Mouse (Mus musculus) T-helper 2 cell (primary cell): ENCODE results near the gene Rhobtb1.

Experiments used
- in situ Hi-C: fragments of 300-600 bp; cut with MboI, MseI; formaldehyde crosslinking; loops from one replicate; pipeline ENCODE4 v1.15.1; 2025; ENCODE audit warnings: high pct_unique_total_duplicates

Rhobtb1 gene

DNA sequence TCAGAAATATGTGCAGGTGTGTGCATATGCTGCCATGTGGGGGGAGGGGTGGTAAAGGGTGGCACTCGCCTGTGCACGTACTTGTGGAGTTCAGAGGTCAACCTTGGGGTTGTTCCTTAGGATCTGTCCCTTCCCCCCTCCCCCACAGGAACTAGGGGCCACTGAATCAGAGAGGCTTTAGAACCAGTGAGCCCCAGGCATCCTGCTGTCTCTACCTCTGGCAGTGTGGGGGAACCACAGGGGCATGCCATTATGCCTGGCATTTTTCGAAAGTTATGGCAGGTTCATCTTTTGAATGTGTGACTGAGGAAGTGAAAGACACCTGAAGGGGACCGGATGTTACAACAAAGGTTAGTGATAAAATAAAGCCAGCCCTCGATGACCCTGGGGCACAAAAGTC lies 59.4 kb downstream of the Rhobtb1 start:
- in situ Hi-C loops: no loop called here

DNA sequence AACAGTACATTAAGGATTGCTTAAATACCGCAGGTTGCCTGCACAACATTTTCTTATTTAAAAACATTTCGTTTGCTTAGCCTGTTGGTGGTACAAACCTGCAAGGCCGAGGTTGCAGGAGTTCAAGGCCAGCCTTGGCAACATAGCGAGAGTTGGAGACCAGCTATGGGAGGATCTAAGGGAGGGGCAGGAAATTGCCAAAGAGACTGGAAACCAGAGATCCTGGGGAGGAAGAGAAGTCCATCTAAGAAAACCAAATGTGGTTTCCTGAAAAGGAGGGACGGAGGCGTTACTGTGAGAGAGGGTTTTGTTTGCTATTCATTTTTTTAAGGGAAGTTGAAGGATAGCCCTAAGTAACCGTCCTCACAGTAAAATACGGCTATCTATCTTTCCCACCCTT lies 60.3 kb downstream of the Rhobtb1 start:
- in situ Hi-C loops: no loop called here

DNA sequence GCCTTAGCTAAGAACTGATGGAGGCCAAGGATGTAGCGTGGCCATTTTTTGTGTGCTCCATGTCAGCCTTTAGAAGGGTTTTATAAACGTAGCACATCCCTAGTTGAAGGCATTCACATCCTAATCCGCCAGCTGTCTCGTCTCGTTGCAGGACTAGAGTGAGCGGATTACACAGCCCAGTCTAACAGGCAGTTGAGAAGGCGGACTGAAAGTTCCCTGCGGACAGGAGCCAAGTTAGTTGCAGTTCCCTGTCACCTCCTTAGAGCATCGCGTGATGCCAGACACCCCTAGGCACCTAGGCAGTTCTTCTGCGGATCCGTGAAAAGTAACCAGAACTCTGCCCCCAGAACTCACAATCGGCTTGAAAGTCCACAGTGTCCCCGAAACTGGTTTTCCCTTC lies 60.7 kb downstream of the Rhobtb1 start:
- in situ Hi-C loops: no loop called here

DNA sequence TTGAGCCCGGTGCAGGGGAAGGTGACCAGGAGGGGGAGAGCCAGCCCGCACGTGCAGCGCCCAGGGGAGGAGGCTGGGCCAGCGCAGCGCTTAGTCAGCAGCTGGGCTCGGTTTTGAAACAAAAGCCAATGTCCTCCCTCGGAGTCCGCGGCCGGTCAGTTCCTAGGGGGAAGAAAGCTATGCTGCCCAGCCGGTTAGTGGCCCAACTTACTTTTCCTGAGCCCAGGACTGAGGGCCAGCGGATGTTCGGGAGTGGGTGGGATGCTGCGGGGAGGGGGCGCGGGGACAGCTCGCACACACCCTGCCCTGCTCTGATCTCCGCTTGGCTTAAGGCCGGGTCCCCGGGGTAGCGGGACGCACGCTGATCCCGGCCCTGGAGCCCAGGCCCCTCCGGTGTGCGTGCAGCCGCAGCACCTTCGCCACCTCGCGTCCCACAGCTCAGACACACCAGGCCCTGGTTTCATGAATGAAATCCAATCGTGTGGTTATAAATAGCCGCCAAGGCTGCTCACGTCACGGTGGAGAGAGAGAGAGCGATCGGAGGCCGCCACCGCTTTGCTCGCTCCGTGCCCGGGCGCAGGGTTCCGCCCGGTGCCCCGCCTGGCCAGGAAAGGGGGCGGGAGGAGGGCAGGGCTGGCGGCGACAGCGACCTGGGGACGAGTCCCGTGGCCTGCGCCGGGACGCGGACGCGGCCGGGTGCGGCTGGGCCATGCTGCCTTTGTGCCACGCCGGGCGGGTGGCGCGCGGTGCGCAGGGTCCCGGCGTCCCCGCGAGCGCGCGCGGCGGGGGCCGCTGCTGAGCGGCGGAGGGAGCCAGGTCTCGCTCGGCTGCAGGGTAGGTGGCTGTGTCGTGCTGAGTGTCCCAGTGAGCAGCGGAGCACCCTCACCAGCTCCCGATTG lies 61.6 kb downstream of the Rhobtb1 start, which contains the start of gene A930033H14Rik:
TSS of gene A930033H14Rik (minus strand) at position 557 of the 899 bp plus-strand sequence.
- in situ Hi-C loops: no loop called here

DNA sequence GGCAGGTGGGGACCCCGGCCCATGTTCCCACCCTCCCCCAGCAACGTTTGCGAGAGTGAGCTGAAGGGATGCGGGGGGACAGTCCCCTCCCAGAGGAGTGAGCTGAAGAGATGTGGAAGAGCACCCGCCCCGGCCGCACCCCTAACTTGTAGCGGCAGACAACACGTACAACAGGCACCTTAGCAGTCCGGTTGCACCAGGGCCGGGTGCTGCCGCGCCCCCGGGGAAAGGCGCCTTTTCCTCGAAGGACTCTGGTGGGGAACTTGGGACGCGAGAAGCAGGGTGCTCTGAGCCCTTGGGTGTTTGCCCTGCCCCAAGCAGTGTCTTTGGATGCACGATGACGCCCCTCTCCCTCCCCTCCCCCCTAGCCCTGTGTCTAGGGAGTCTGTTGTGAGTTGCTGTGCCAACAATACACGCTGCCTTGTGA lies 62.2 kb downstream of the Rhobtb1 start:
- in situ Hi-C loops: no loop called here

DNA sequence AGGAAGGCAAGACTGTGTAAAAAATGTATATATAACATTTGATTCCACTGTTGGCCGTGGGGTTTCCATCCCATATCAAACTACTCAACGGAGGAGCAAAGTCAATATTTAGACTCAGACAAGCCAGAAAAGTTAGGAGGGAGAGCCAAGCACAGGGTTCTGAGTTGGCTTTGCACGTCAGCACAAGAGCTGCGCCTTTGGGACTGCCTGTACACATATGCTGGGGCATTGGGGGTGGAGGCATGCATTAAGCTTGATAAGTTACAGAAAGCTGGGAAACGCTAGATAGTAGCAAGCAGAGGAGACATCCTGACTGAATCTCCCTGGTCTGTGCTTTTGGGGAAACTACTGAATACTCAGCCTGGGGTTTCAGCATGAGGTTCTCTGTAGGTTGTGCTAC lies 62.8 kb downstream of the Rhobtb1 start:
- in situ Hi-C loops: no loop called here

DNA sequence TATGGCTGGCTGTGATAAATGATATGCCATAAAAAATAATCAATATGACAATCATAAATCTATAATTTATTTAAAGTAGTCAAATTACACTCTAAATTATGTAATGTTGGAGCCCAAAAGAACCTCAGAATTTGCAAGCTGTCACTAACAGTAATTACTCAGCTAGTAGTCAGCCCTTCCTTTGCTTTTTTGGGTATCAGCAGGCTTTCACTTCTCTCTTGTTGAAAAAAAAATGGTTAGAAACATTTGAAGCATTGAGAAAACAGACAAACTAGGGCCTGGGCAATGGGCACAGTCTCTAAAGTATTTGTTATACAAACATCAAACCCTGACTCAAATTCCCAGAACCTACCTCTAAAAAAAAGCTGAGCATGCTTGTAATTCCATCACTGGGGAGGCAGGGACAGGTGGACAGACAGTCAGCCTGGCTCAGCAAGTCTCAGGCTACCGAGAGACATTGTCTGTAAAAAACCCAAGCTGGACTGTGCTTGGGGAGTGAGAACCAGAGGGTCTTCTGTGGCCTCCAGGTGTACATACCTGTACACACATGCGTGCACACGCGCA lies 66.0 kb downstream of the Rhobtb1 start:
- in situ Hi-C loops: no loop called here

DNA sequence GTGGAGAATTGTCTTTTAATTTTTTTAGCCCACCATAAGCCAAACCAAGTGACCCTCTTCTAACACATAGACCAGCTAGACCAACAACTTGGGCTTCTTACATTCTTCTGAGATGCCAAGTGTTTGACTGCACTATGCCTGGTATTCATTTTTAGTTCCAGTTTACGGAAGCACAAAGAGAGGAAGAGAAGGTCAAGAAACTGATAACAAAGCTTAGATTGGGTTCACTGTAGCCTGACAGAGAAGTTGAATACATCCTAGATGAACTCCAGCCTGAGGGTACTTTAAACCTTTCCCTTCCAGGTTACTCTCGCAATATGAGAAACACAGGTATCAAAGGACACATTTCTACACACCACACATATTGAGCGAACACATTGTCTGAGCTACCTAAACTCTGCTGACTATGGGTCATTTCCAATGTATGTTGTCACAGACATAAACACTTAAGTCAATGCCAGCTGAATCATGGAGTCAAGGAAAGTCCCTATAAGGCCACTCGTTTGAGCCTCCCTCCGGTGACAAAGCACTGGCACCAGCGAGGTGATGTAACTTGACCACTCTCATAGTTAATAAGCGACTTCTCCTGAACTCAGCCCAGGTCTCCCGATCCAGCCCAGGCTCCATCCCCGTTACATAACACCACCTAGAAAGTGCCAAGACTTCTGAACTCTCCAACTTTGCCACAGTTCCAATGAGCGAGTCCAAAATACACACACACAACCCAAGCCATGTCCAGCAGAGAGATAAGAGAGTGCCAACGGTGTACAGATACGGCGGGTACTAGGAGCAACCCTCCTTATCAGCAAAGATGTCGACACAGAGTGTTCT lies 67.4 kb downstream of the Rhobtb1 start:
- in situ Hi-C loops: no loop called here

DNA sequence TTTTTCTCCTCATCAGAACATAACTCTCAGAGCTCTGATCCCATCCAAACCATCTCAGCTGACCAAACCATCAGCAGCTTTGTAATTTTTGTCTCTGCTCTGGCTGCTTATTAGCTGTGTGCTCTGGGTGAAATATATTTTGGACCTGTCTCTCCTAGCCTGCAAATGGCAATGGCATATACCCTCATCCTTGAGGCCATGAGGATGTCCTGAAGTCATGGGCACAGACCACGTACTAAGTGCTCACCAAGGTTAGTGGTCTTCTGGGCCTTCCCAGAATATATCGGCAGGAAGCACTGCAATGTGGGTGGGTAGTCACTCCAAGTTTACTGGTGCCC lies 68.0 kb downstream of the Rhobtb1 start:
- in situ Hi-C loops: no loop called here

DNA sequence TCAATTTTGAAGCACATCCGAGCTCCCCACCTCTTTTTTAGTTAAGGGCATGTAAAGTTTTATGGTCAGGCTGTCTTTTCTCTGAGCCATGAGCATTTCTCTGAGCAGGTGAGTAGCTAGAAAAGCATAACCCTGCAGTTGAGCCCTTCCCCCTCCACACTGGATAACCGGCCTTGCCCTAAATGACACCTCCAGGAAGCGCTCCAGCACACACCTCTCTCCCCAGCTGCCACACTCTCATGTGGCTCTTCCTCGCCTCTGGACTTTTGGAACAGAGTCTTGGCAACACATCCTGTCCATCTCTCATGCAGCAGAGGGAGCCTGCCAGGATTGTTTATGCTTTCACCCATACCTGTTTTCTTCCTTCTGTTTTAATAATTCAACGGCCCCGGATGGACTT lies 69.1 kb downstream of the Rhobtb1 start:
- in situ Hi-C loops: no loop called here

DNA sequence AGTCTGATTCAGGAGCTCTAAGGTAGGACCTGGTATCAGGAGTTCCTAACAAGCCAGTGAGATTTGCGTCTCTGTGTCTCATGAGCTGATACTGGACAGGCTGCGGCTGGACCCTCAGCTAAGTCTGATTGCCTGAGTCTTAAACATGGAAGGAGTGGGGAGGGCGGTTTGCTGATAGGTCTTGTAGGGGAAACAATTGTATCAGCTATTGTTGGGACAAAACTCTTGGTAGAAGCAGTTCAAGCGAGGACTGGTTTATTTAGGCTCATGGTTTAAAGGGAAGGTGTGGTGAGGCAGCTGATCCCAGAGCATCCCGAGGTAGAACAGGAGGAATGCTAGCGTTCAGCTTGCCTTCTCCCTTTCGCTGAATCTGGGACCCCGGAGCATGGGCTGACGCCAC lies 69.9 kb downstream of the Rhobtb1 start:
- in situ Hi-C loops: no loop called here

DNA sequence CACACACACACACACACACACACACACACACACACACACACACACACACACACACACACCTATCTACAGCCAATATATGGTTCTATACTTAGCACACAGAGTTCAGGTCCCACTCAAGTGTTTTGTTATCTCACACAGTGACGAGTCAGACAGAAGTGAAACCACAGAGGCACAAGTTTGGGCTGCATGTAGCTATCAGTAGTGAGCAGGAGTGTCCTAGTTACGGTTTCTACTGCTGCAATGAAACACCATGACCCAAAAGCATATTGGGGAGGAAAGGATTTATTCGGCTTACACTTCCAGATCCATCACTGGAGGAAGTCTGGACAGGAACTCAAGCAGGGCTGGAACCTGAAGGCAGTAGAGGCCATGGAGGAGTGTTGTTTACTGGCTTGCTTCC lies 70.7 kb downstream of the Rhobtb1 start:
- in situ Hi-C loops: no loop called here

DNA sequence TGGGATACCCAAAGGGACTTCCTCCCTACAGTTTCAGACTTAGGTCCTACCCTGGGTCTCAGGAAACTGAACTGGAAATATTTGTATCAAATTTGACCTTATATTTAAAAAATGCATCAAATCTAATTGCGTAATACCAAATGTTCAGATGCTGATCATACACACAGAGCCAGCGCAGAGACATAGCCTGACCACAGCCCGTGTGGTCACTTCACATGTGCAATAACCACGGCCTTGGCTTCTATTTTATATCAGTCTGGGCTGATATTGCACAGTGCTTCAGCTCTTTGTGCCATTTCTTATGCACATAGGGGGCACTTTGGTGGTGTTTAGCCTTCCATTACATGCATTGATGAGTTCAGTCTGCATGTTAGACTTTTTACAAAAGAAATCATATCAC lies 72.0 kb downstream of the Rhobtb1 start:
- in situ Hi-C loops: no loop called here

DNA sequence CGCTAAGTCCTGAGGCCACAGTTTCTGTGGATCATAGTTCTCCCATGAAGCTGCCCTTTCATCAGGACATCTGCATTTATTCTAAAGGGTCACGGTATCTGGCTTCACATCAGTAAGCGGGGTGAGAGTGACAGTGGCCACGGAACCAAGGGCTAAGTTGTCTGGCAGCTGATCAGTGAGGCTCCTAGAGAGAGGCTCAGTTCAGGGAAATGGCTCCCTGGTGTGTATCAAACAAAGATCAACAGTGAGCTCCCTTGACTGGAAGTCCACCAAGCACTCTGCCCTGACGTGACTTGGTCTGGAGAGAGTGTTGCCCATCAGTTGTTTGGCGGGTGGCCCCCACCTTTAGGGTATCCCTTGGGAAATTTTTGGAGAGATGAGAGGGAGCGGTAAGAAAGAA lies 73.0 kb downstream of the Rhobtb1 start:
- in situ Hi-C loops: no loop called here

DNA sequence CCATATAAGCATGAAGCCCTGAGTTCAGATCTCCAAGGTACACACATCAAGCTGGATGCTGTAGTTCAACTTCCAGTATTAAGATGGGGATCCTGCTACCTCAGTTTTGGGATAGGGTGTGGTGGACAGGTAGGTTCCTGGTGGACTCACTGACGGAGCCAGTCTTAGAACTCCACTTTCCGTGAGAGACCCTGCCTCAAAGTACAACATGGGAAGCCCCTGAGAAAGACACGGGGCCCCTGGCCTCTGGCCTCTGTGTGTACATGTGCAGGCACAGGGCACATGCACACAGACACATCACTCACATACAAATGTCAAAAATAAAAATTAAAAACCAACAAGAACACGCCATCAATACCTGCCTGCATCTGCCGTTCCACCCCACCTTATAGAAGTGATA lies 74.2 kb downstream of the Rhobtb1 start:
- in situ Hi-C loops: no loop called here

DNA sequence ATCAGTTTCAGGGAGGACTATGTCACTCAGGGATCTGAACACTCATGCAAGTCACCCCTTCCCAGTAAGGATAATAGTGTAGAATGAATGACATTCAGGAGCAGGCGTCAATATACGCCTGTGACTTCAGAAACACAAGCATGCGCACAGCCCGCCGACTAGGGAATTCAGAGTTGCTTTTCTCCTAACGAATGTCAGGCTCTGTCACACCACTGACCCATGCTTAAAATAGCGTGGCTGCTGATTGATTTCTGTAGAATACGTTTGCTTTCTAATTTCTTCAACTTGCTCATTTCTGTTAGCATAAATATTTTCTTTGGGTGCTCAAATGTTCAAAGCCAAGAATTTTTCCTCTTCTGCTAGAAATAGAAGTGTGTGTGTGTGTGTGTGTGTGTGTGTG lies 74.7 kb downstream of the Rhobtb1 start:
- in situ Hi-C loops: no loop called here

DNA sequence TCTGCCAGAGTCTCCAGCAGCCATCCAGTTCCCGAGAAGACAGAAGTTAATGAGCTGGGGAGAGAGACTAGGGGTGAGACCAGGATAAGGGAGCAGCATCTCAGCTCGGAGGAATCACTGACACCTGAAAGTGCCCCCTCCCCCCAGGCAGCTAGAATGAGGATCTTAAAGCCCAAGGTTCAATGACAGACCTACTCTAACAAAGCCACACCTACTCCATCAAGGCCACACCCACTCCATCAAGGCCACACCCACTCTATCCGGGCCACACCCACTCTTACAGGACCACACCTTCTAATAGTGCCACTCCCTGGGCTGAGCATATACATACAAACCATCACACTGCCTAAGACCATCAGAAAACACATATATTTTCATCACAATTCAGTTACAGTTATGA lies 86.0 kb downstream of the Rhobtb1 start:
- in situ Hi-C loops: no loop called here

DNA sequence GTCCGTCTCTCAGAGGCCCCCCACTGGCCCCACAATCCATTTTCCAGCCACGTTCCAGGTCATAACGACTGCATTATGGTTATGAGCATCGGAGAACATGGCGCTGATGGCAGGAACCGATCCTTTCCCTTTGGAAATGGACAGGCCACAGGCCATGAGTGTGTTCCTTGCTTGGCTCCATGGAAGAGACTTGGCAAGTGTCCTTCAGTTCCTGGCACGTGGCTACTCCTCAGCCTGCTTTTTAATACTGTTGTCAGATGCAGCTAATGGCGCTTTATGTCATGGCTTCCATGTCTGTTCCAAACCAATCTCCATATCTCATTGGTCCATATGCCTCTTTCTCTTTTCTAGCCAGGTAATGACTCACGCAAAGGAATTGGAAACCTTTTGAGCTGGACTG lies 86.5 kb downstream of the Rhobtb1 start:
- in situ Hi-C loops: no loop called here

DNA sequence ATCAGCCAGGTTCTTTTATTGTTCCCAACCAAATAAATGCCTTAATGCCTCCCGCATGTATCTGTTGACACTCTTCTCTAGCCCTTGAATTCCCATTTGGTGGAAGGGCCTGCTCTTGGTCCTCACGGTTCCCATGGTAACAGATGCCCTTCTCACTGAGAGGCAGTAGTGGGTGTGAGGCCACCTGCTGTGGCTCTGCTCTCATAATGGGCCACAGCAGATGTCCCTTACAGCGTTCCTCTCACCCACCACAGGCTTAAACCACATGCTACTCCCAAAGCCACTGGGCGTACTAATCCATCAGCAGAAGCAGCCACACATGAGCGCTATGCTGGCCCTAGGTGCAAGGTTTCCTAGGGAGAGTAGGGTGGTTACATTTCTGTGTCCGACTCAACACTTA lies 87.1 kb downstream of the Rhobtb1 start:
- in situ Hi-C loops: no loop called here

DNA sequence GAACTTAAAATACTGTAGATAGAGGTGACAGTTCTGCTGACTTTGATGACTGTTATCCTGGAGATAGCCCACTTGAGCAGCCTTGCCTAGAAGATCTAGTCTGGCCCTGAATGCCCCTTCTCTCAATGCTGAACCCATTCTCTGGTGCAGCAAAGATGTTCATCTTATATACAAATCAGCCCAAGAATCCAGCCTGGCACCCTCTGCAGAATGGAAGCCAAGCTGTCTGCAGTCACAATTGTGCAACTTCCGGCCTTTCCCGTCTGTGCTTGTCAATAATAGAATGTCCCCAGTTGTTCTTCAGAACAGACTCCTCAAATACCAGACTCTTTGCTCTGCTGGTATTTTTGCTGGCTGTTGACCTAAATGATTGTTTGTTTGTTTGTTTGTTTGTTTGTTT lies 89.3 kb downstream of the Rhobtb1 start:
- in situ Hi-C loops: no loop called here

DNA sequence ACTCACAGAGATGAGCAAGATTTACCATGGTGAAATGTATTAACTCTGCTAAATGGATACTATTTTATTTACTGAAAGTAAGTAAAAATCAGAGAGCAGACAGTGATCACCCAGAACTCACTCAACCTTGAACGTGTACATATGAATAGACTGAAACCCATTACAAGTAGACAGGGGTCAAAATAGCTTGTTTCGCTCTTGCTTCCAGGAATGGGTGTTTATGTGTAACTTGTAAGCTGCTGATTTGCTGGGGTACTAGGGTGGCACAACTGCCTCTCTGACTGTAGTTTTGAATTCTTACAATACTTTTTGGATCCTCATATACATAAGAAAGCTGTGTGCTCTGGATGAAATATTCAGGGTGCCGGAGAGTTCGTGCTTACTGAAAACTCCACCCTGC lies 93.9 kb downstream of the Rhobtb1 start:
- in situ Hi-C loops: no loop called here

DNA sequence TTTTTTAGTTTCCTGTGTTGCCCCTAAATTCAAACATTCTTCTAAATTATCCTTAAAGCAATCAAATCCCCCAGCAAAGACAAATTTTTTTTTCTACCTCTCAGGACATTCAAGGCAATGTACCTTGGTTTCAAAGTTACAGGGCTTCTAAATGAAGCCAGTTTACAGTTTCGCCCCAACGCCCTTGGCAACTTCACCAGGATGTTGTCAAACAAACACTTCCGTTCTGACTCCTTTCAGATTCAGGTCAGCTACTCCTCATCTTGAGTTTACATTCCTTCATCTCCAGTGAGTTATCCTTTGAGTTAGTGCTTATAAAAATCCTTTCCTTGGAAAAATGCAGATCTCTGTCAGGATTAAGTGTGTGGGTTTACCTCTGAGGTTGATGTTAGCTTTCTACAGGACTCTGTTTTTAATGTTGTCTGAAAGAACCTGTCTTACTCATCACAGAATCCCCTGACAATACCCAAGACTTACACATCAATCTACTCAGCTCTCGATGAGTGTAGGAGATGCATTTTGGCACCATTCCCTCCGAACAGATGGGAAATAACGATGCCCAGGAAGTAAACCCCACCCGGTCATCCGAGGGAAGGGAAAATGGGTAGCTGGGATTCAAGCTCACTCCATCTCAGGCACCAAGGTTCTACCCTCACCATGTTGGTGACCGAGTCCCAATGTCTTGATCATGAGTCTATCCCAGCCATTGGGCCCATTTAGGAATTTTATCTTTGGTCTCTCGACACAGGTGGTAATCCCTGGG lies 94.9 kb downstream of the Rhobtb1 start:
- in situ Hi-C loops: no loop called here
